Mouse (Mus musculus) embryonic facial prominence, embryonic 10.5 days (tissue): Measurements from ENCODE around the gene Pou2f2. TPM values are rescaled to one million over a fixed set of nuclear protein-coding genes. Genes with fewer than 3 reads are reported as not detected.

ENCODE experiments used
- DNase-seq: peaks from one replicate; pipeline ENCODE4 v3.0.0-alpha.2; 2017; ENCODE audit warnings: low spot score
- H3K27ac ChIP-seq: fragments of 300-500 bp; sonication (generic); replicated peaks from 2 replicates; pipeline ENCODE4 v1.5.1; 2016; ENCODE audit warnings: mild to moderate bottlenecking
- H3K27me3 ChIP-seq: fragments of 300-500 bp; sonication (generic); replicated peaks from 2 replicates; pipeline ENCODE4 v1.6.1; 2016; ENCODE audit warnings: low read depth, mild to moderate bottlenecking; ENCODE audit not compliant: poor library complexity, severe bottlenecking
- H3K36me3 ChIP-seq: fragments of 300-500 bp; sonication (generic); replicated peaks from 2 replicates; pipeline ENCODE4 v1.6.1; 2016; ENCODE audit warnings: mild to moderate bottlenecking, moderate library complexity
- H3K4me1 ChIP-seq: fragments of 300-500 bp; sonication (generic); 2 replicates; pipeline ENCODE4 v1.6.1; 2016
- H3K4me3 ChIP-seq: fragments of 300-500 bp; sonication (generic); 2 replicates; pipeline ENCODE4 v1.5.1; 2016; ENCODE audit warnings: mild to moderate bottlenecking, moderate library complexity
- H3K9me3 ChIP-seq: fragments of 300-500 bp; sonication (generic); 2 replicates; pipeline ENCODE4 v1.6.1; 2016; ENCODE audit warnings: mild to moderate bottlenecking
- WGBS: fragments of 180-500 bp; shearing (Covaris S2); methylation state at CpG from one replicate; pipeline ENCODE4 v1.1.7; 2016; 5-methylcytosine and 5-hydroxymethylcytosine counted together
- polyA plus RNA-seq: library from polyadenylated mRNA; unstranded; fragments of >200 nt; fragmentation: Nextera tagmentation; extraction: Ambion mirVana; gene quantifications from 2 replicates; pipeline ENCODE4 v1.2.1, GENCODE M21; 2016

Pou2f2 gene
- polyA plus RNA-seq, 1 experiment from 2014 or later = 4.9 TPM

DNA sequence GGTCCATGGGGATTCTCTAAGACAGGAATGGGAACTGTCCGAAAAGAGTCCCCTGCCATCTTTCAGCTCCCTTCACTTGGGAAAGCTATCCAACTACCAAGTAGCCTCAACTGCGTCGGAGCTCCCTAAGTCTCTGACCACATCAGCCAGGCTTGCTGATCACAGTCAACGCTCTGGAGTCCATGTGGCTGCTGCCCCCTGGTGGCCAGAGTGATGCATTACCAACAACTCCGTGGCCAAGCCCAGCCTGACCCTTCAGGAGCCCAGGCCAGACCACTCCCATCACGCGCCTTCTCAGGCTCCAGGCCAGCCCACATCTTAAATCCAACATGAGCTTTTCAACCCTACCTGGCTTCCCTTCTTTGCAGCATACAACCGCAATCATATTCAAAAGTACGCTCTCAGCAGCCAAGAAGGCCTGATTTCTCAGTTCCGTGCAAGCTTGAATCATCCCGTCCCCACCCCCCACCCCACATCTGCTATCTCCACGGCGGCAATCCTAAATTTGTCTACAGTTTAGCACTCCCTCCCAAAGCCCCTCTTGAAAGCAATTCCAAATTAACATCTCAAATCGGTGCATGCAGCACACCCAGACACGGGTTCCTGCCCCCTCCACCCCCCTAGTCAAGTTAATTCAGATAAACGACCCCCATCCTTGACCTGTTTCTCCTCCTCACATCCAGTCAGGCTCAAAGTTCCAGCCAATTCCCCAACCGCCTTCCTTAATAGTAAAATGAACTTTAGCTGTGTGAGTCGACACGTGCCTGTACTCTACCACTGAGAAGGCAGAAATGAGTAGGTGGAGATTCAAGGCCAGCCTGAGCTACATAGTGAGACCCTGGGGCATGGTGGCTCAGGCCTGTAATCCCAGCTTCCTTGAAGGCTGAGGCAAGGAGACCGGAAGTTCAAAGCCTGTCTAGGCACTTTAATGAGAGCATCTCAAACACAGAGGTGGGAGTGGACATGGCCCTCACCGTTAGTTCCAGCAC lies 8.4 kb upstream of the Pou2f2 start:
- Histone ChIP-seq H3K9me3 (no peaks in the 10 kb centered on the region), H3K4me3 (no peak overlapping the region), H3K27me3 (peaks cover 29% of the 10 kb centered on the region), H3K4me1 (peaks cover 3% of the 10 kb centered on the region; the same call in 1 of the 2 replicates), H3K36me3 (no peaks in the 10 kb centered on the region), H3K27ac (no peak overlapping the region)
- DNase-seq = peak; percentile 92
- WGBS = 28% methylated on average over 21 of the region's 21 CpGs

DNA sequence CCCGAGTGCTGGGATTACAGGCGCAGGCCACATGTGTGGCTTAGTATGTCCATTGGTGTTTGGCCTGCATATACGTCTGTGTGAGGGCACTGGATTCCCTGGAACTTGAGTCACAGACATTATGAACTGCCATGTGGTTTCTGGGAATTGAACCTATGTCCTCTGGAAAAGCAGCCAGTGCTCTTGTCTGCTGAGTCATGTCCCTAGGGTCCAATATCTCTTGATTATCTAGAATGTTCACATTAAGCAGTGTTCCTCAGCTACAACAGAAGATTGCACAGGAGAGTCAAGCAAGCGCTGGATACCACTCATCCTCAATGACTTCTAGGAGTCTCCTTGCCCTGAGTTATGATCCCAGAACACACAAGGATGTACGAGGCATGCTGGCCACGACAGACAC lies 4.6 kb upstream of the Pou2f2 start:
- Histone ChIP-seq H3K4me1 (peaks cover 31% of the 10 kb centered on the region), H3K9me3 (no peaks in the 10 kb centered on the region), H3K36me3 (no peaks in the 10 kb centered on the region), H3K27me3 (peaks cover 68% of the 10 kb centered on the region), H3K27ac (no peak overlapping the region), H3K4me3 (no peak overlapping the region)
- no peak for DNase-seq
- 84% methylated on average over 6 of the region's 6 CpGs for WGBS

DNA sequence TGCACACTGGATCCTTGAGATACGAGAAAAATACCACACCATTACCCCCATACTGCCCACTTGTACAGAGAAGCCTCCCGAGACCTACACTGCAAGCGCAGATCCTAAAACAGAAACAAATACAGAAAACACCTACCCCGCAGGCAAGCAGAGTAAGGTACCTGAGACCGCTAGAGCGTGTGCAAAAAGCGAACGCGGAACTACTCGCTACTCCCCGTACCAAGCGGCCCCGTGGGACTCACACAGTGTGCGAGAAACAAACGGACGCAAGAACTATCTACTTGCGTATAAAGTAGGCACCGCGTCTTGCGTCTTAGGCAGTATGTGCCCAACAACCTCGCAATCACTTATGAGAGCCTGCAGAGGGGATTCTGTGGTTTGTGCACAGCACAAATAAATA lies 2.3 kb upstream of the Pou2f2 start:
- Histone ChIP-seq H3K9me3 (no peaks in the 10 kb centered on the region), H3K27me3 (peaks cover 90% of the 10 kb centered on the region), H3K4me3 (peak overlapping the region; percentile 36), H3K27ac (no peak overlapping the region), H3K36me3 (no peaks in the 10 kb centered on the region), H3K4me1 (peaks cover 42% of the 10 kb centered on the region)
- DNase-seq = no peak
- 5% methylated on average over 21 of the region's 21 CpGs for WGBS

DNA sequence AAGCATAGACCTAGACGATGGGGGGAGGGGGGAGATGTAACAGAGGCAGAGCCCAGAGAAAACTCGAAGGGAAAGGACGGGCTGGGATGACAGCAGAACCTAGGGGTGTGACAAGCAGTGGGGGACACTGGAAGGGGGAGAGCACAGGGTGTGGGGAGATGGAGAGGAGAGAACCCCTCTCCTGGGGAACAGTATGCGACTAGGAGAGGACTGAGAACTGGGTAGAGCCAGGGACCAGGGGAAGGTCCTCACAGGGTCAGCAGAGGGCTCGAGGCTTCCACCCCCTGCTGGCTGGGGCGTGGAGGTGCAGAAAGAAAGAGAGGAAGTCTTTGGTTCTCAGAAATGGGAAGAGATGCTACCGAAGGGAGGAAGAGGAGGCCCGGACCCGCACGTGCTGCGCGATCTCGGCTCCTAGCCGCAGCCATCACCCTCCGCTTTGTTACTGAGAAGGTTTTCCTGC lies 1.8 kb upstream of the Pou2f2 start:
- Histone ChIP-seq H3K36me3 (no peaks in the 10 kb centered on the region), H3K9me3 (no peaks in the 10 kb centered on the region), H3K4me1 (peaks cover 42% of the 10 kb centered on the region), H3K27ac (no peak overlapping the region), H3K27me3 (peaks cover 95% of the 10 kb centered on the region), H3K4me3 (peak overlapping the region; percentile 36)
- under 1% methylated on average over 15 of the region's 15 CpGs for WGBS
- peak; percentile 74 for DNase-seq

DNA sequence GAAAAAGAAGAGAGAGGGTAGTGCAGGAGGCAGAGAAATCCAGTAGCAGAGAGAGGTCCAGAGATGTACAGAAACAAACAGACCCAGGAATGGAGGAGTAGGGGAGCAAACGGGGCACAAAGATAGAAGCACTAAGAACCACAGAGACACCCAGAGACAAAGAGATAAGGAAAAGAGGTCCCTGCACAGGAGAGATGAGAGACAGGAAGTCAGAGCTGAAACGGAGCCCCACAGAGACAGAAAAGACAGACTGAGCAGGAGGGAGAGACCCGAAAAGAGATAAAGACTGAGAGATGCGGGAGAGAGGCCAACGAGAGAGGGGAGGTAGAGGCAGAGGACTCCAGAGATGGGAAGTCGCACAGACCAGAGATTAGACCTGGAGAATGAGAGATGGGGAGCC lies 986 bp upstream of the Pou2f2 start:
- 4% methylated on average over 6 of the region's 6 CpGs for WGBS
- no peak for DNase-seq
- no peaks in the 10 kb centered on the region for H3K36me3 ChIP-seq
- H3K27me3 ChIP-seq = peaks cover 100% of the 10 kb centered on the region
- H3K9me3 ChIP-seq = no peaks in the 10 kb centered on the region
- H3K4me1 ChIP-seq = peaks cover 42% of the 10 kb centered on the region
- no peak overlapping the region for H3K27ac ChIP-seq
- peak overlapping the region; percentile 69 for H3K4me3 ChIP-seq

DNA sequence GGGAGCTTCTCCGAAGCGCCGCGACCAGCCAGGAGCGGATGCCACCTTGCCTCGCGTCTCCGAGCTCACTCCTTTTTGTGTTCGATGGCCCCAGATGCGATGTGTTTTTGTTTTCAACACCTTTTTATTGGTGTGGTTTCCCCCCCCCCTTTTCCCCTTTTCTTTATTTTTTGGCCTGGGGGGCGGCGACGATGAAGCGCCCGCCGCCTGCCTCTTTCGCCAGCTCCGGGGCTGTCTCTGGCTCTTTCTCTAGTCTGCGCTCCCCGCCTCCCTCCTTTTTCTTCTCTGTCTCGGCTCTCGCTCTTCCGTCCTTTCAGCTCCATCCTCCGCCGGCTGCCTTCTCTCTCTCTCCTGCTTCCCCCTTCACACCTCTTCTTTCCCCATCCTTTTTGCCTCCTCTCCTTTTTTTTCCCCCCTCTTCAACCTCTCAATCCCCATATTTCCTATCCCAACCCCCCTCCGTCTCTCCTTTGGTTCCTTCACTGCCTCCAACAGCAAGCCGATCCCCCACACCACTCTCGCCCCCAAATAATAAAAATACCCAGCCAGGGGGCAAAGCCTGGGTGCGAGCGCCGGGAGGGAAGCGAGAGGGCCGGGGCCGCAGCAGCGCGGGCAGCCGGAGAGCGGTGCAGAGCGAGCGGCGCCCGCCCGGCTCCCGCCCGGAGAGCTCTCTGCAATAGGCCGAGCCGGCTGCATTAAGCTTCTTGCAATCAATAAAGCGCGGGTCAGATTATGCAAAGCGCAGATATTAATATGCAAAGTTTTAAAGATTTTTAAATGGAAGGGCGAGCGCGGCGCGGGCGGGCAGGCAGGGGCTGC lies 530 bp downstream of the Pou2f2 start:
- peaks cover 95% of the 10 kb centered on the region for H3K27me3 ChIP-seq
- peak overlapping the region; percentile 69 for H3K4me3 ChIP-seq
- under 1% methylated on average over 56 of the region's 56 CpGs for WGBS
- peaks cover 51% of the 10 kb centered on the region for H3K4me1 ChIP-seq
- no peaks in the 10 kb centered on the region for H3K36me3 ChIP-seq
- no peaks in the 10 kb centered on the region for H3K9me3 ChIP-seq
- peak; percentile 43 for DNase-seq
- H3K27ac ChIP-seq = peak overlapping the region; percentile 80

DNA sequence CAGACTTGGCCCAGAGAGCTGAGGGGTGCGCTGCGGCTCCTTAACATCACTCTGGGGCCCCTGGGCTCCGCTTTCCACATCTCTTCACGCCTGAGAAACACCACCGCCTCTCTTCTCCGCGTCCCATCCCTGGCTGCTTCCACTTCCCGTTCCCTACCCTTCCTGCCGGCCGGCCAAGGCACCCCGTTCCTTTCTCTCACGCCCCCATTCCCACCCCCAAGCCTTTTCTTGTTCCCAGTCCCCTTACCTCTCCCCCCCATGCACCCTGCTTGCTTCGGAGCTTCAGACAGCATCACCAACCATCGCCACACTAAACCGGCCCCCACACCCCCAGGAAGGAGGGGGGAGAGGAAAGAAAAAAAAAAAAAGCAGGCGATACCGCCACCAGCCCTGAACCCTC lies 1.2 kb downstream of the Pou2f2 start:
- H3K36me3 ChIP-seq = no peaks in the 10 kb centered on the region
- peaks cover 90% of the 10 kb centered on the region for H3K27me3 ChIP-seq
- no peak for DNase-seq
- peaks cover 58% of the 10 kb centered on the region for H3K4me1 ChIP-seq
- no peaks in the 10 kb centered on the region for H3K9me3 ChIP-seq
- peak overlapping the region; percentile 69 for H3K4me3 ChIP-seq
- peak overlapping the region; percentile 19; the same call in 1 of the 2 replicates for H3K27ac ChIP-seq
- WGBS = 1% methylated on average over 17 of the region's 17 CpGs

DNA sequence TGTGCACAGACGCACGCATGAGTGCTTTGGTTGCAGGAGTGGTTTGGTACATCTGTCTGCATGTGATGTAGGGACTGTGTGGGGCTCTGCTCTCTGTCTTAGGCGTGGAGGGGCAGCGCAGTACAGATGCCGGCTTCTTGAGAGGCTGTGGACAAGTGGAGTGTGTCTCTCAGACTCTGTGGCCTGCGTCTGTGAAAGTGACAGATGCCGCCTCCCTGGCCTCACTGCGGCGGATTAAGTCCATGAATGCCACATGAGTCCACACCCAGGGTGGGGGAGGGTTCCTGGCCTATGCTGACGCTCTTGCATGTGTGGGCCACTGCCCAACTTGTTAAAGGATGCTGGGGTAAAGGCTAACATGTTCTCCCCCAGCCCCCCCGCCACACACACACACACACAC lies 5.2 kb downstream of the Pou2f2 start:
- peaks cover 70% of the 10 kb centered on the region for H3K27me3 ChIP-seq
- 57% methylated on average over 11 of the region's 11 CpGs for WGBS
- DNase-seq = no peak
- no peaks in the 10 kb centered on the region for H3K9me3 ChIP-seq
- H3K27ac ChIP-seq = no peak overlapping the region
- no peaks in the 10 kb centered on the region for H3K36me3 ChIP-seq
- H3K4me3 ChIP-seq = no peak overlapping the region
- peaks cover 52% of the 10 kb centered on the region for H3K4me1 ChIP-seq

DNA sequence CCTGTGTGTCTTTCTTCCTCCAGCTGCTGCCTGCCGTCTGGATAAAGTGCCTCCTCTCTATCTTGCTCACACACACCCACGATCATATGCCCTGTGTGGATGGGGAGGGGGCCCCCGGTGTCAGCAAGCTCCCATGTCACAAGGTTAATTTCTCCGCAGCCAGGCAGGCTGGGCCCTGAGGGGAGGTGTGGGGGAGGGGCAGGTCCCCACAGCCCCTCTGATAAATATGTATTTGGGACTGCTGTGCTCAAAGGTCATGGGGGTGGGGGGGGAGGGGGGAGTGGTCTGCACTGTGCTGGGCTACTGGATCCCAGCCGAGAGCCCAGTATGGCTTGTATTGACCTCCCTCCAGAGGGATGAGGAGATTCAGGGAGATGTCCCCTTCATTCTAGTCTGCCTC lies 6.9 kb downstream of the Pou2f2 start:
- Histone ChIP-seq H3K27ac (no peak overlapping the region; the same call in 1 of the 2 replicates), H3K4me3 (no peak overlapping the region), H3K27me3 (peaks cover 61% of the 10 kb centered on the region), H3K4me1 (peaks cover 36% of the 10 kb centered on the region), H3K9me3 (no peaks in the 10 kb centered on the region), H3K36me3 (no peaks in the 10 kb centered on the region)
- WGBS = 27% methylated on average over 5 of the region's 5 CpGs
- peak; percentile 38 for DNase-seq

DNA sequence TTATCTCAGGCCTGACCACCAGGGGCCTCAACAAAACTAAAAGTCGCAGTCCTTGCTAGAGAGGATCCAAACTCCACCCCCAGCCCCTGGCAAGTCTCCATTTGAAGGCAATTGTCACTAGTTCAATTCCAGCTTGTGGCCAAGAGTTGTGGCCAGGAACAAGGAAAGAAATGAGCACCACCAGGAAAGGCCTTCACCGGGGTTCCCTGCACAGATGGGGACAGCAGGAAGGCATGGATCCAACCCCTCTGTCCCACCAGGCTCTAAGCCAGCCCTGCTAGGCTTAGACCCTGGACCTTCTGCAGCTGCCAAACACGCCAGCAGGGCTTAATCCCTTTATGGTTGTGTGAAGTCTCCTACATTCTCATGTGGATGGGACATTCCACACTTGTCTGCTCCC lies 8.9 kb downstream of the Pou2f2 start:
- no peak for DNase-seq
- WGBS = 40% methylated on average over 3 of the region's 3 CpGs
- peaks cover 40% of the 10 kb centered on the region for H3K27me3 ChIP-seq

DNA sequence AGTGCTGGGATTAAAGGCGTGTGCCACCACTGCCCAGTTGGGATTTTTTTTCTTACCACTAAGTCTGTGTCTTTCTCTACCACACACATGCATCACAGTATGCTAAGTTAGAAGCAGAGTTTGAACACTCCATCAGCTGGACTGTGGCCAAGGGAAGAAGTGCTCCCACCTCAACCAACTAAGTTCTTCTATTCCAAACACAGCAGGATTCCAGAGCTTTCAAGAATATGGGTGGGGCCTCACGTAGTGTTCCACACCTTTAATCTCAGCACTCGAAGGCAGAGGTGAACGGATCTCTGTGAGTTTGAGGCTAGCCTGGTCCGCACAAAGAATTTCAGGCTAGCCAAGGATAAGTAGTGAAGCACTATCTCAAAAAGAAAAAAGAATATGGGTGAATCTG lies 13.4 kb downstream of the Pou2f2 start:
- no peaks in the 10 kb centered on the region for H3K9me3 ChIP-seq
- H3K27me3 ChIP-seq = peaks cover 30% of the 10 kb centered on the region
- no peaks in the 10 kb centered on the region; the same call in 1 of the 2 replicates for H3K4me1 ChIP-seq
- H3K27ac ChIP-seq = no peak overlapping the region
- WGBS = 87% methylated on average over 5 of the region's 5 CpGs
- DNase-seq = no peak
- H3K4me3 ChIP-seq = no peak overlapping the region
- H3K36me3 ChIP-seq = no peaks in the 10 kb centered on the region

More for the DNA sequence above, 8.9 kb downstream of the Pou2f2 start:
- Histone ChIP-seq H3K27ac (no peak overlapping the region), H3K4me3 (no peak overlapping the region), H3K36me3 (no peaks in the 10 kb centered on the region), H3K9me3 (no peaks in the 10 kb centered on the region), H3K4me1 (peaks cover 35% of the 10 kb centered on the region)

DNA sequence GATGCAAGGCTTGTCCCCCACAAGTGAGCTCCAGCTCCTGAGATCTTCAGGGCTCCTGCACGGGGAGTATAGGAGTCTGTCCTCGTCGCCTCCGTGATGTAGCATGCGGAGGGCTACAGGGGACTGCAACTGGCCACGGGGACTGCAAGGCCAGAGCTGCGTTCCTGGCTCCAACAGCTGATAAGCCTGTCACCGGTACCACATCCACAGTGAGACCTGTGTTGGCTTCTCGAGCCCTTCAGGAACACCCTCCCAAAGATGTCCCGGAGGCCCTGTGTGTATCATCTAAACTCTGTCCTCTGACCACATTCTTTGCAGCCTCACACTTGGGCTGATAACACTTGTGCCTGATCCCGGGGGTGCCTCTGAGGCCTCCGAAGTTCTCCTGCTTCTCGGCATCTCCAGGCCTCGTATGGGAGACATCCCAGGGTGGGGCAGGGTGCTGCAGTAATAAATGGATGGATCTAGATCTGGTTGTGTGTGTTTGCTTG lies 23.3 kb downstream of the Pou2f2 start:
- no peak for DNase-seq
- Histone ChIP-seq H3K27me3 (peaks cover 75% of the 10 kb centered on the region), H3K36me3 (no peaks in the 10 kb centered on the region), H3K4me1 (peaks cover 61% of the 10 kb centered on the region), H3K27ac (peak overlapping the region; percentile 57; the same call in 1 of the 2 replicates), H3K9me3 (no peaks in the 10 kb centered on the region), H3K4me3 (peak overlapping the region; percentile 32; the same call in 1 of the 2 replicates)
- 30% methylated on average over 14 of the region's 14 CpGs for WGBS
